Mouse (Mus musculus) myocyte (in vitro differentiated cells): ENCODE measurements around the gene Src. TPM values are rescaled to one million over a fixed set of nuclear protein-coding genes. Genes with fewer than 3 reads are reported as not detected.
A peak's percentile ranks its signal among the peaks of the same experiment; 100 is the strongest.

ENCODE experiments used
- H3K27me3 ChIP-seq: one replicate; pipeline ENCODE4 v1.6.1; 2011; ENCODE audit not compliant: control insufficient read depth, insufficient read depth, insufficient read length
- H3K36me3 ChIP-seq: one replicate; pipeline ENCODE4 v1.6.1; 2011; ENCODE audit not compliant: control insufficient read depth, insufficient read depth
- H3K4me2 ChIP-seq: one replicate; pipeline ENCODE4 v1.6.1; 2011; ENCODE audit warnings: low read depth, control low read depth
- H3K4me3 ChIP-seq: one replicate; pipeline ENCODE4 v1.5.1; 2011; ENCODE audit warnings: mild to moderate bottlenecking, control low read depth, moderate library complexity
- H3K79me2 ChIP-seq: one replicate; pipeline ENCODE4 v1.6.1; 2011; ENCODE audit not compliant: control insufficient read depth, insufficient read depth
- H3ac ChIP-seq: one replicate; pipeline ENCODE4 v1.6.1; 2011; ENCODE audit not compliant: control insufficient read depth, insufficient read length
- CEBPB ChIP-seq: IDR thresholded peaks from 2 replicates; pipeline ENCODE4 v1.6.1; 2011; ENCODE audit warnings: mild to moderate bottlenecking, moderate library complexity; ENCODE audit not compliant: poor library complexity, insufficient read depth, severe bottlenecking
- E2F4 ChIP-seq: IDR thresholded peaks from one replicate; pipeline ENCODE4 v1.6.1; 2011; ENCODE audit warnings: mild to moderate bottlenecking, control low read depth, moderate library complexity; ENCODE audit not compliant: insufficient read depth
- MAX ChIP-seq: IDR thresholded peaks from one replicate; pipeline ENCODE4 v1.6.1; 2011; ENCODE audit warnings: low read depth, mild to moderate bottlenecking, control low read depth
- MYOD1 ChIP-seq, 3 experiments: IDR thresholded peaks; one replicate each; pipeline ENCODE4 v1.6.1; 2011; ENCODE audit warnings: control low read depth in 2 of 3, low read depth in 2 of 3, mild to moderate bottlenecking in 2 of 3, moderate library complexity in 1 of 3; ENCODE audit not compliant: insufficient read length in 2 of 3, control insufficient read depth in 1 of 3
- MYOG ChIP-seq, 3 experiments: IDR thresholded peaks; one replicate each; pipeline ENCODE4 v1.6.1; 2011; ENCODE audit warnings: control low read depth in 2 of 3, low read depth in 2 of 3, mild to moderate bottlenecking in 2 of 3; ENCODE audit not compliant: insufficient read length in 2 of 3, control insufficient read depth in 1 of 3, insufficient read depth in 1 of 3
- POLR2A ChIP-seq: IDR thresholded peaks from one replicate; pipeline ENCODE4 v1.6.1; 2011; ENCODE audit warnings: low read depth, mild to moderate bottlenecking, control low read depth, moderate library complexity; ENCODE audit not compliant: insufficient read length
- POLR2AphosphoS2 ChIP-seq: IDR thresholded peaks from one replicate; pipeline ENCODE4 v1.6.1; 2011; ENCODE audit warnings: low read depth, control low read depth; ENCODE audit not compliant: insufficient read length
- REST ChIP-seq: IDR thresholded peaks from one replicate; pipeline ENCODE4 v1.6.1; 2011; ENCODE audit warnings: mild to moderate bottlenecking, control low read depth, moderate library complexity; ENCODE audit not compliant: insufficient read depth, insufficient read length
- SRF ChIP-seq: IDR thresholded peaks from one replicate; pipeline ENCODE4 v1.6.1; 2011; ENCODE audit warnings: low read depth; ENCODE audit not compliant: control insufficient read depth, insufficient read length
- TCF12 ChIP-seq: IDR thresholded peaks from one replicate; pipeline ENCODE4 v1.6.1; 2011; ENCODE audit warnings: mild to moderate bottlenecking, control low read depth; ENCODE audit not compliant: poor library complexity, insufficient read depth, severe bottlenecking
- TCF3 ChIP-seq: IDR thresholded peaks from one replicate; pipeline ENCODE4 v1.6.1; 2011; ENCODE audit warnings: low read depth, control low read depth; ENCODE audit not compliant: insufficient read length
- USF1 ChIP-seq: IDR thresholded peaks from one replicate; pipeline ENCODE4 v1.6.1; 2011; ENCODE audit warnings: low read depth, mild to moderate bottlenecking, control low read depth, moderate library complexity
- polyA plus RNA-seq: library from polyadenylated mRNA; unstranded; fragments of >200 nt; fragmentation: generic; extraction: Trizol; gene quantifications from one replicate; pipeline ENCODE4 v1.2.1, GENCODE M21; 2012; ENCODE audit warnings: missing spikeins

Src gene
- polyA plus RNA-seq, 1 experiment: 20.3 TPM

GRCm38 (mm10) chr2:157424126-157424903, 6.1 kb downstream of the Src start:
- peak overlapping the region; percentile 34 for H3K4me3 ChIP-seq
- peak overlapping the region; percentile 78 for H3ac ChIP-seq
- peak overlapping the region; percentile 81 for H3K4me2 ChIP-seq
- H3K36me3 ChIP-seq: no peaks in the 10 kb centered on the region
- TF ChIP-seq CEBPB: no peak
- no peak for TF ChIP-seq POLR2AphosphoS2
- TF ChIP-seq USF1: no peak
- no peaks in the 10 kb centered on the region for H3K27me3 ChIP-seq
- H3K79me2 ChIP-seq: peaks cover 32% of the 10 kb centered on the region

GRCm38 (mm10) chr2:157424904-157425642, 6.8 kb downstream of the Src start:
- H3K4me3 ChIP-seq: peak overlapping the region; percentile 34

GRCm38 (mm10) chr2:157425643-157425988, 7.4 kb downstream of the Src start:
- H3K36me3 ChIP-seq: no peaks in the 10 kb centered on the region
- peak overlapping the region; percentile 3 for H3K4me2 ChIP-seq
- peaks cover 32% of the 10 kb centered on the region for H3K79me2 ChIP-seq
- H3K27me3 ChIP-seq: no peaks in the 10 kb centered on the region
- H3ac ChIP-seq: no peak overlapping the region
- no peak overlapping the region for H3K4me3 ChIP-seq
- TF ChIP-seq TCF3 (no peak), MAX (no peak), TCF12 (no peak), POLR2A (no peak), CEBPB (no peak), MYOG (IDR thresholded peaks at IDR 0.05; ENCODE audit: control insufficient read depth in 1 of 3, insufficient read depth in 1 of 3, insufficient read length in 2 of 3, low read depth in 2 of 3) (no peak)

More at GRCm38 (mm10) chr2:157424904-157425642, 6.8 kb downstream of the Src start:
- H3ac ChIP-seq: peak overlapping the region; percentile 78
- TF ChIP-seq POLR2AphosphoS2: no peak
- no peak for TF ChIP-seq CEBPB
- no peak for TF ChIP-seq USF1
- TF ChIP-seq POLR2A: no peak
- TF ChIP-seq REST: no peak
- TF ChIP-seq E2F4: no peak
- TF ChIP-seq TCF12: no peak
- TF ChIP-seq MYOG (IDR thresholded peaks at IDR 0.05; ENCODE audit: control insufficient read depth in 1 of 3, insufficient read depth in 1 of 3, insufficient read length in 2 of 3, low read depth in 2 of 3): no peak
- no peak for TF ChIP-seq MYOD1 (IDR thresholded peaks at IDR 0.05; ENCODE audit: control insufficient read depth in 1 of 3, insufficient read length in 2 of 3, low read depth in 2 of 3)
- no peak for TF ChIP-seq TCF3
- no peak for TF ChIP-seq MAX
- TF ChIP-seq SRF: no peak
- H3K4me2 ChIP-seq: peak overlapping the region; percentile 81
- H3K27me3 ChIP-seq: no peaks in the 10 kb centered on the region
- peaks cover 32% of the 10 kb centered on the region for H3K79me2 ChIP-seq
- H3K36me3 ChIP-seq: no peaks in the 10 kb centered on the region

GRCm38 (mm10) chr2:157426171-157426570, 7.9 kb downstream of the Src start:
- Histone ChIP-seq H3K27me3 (no peaks in the 10 kb centered on the region), H3ac (no peak overlapping the region), H3K4me3 (no peak overlapping the region), H3K36me3 (no peaks in the 10 kb centered on the region), H3K4me2 (no peak overlapping the region), H3K79me2 (peaks cover 33% of the 10 kb centered on the region)
- TF ChIP-seq SRF: no peak
- no peak for TF ChIP-seq CEBPB
- TF ChIP-seq MAX: no peak
- TF ChIP-seq POLR2A: no peak
- TF ChIP-seq POLR2AphosphoS2: no peak
- no peak for TF ChIP-seq MYOD1 (IDR thresholded peaks at IDR 0.05; ENCODE audit: control insufficient read depth in 1 of 3, insufficient read length in 2 of 3, low read depth in 2 of 3)
- TF ChIP-seq E2F4: no peak
- TF ChIP-seq TCF12: no peak

GRCm38 (mm10) chr2:157427164-157427563, 8.9 kb downstream of the Src start:
- no peak overlapping the region for H3ac ChIP-seq
- TF ChIP-seq MYOD1 (IDR thresholded peaks at IDR 0.05; ENCODE audit: control insufficient read depth in 1 of 3, insufficient read length in 2 of 3, low read depth in 2 of 3): no peak
- TF ChIP-seq SRF: no peak
- no peak for TF ChIP-seq POLR2A
- TF ChIP-seq POLR2AphosphoS2: no peak
- no peak for TF ChIP-seq TCF3
- TF ChIP-seq MYOG (IDR thresholded peaks at IDR 0.05; ENCODE audit: control insufficient read depth in 1 of 3, insufficient read depth in 1 of 3, insufficient read length in 2 of 3, low read depth in 2 of 3): no peak
- no peak for TF ChIP-seq REST
- no peak for TF ChIP-seq USF1
- no peak for TF ChIP-seq MAX
- TF ChIP-seq TCF12: no peak
- no peak for TF ChIP-seq CEBPB
- no peak for TF ChIP-seq E2F4
- peaks cover 40% of the 10 kb centered on the region for H3K79me2 ChIP-seq
- H3K36me3 ChIP-seq: no peaks in the 10 kb centered on the region
- no peaks in the 10 kb centered on the region for H3K27me3 ChIP-seq
- H3K4me2 ChIP-seq: no peak overlapping the region
- H3K4me3 ChIP-seq: no peak overlapping the region
